Mouse (Mus musculus): ENCODE measurements around the gene Smad1.
"Not testable (repeated sequence)": the region's sequence is repeated elsewhere in the genome, so short reads cannot be mapped to it uniquely, and the experiment has no call there.

Smad1 gene

DNA sequence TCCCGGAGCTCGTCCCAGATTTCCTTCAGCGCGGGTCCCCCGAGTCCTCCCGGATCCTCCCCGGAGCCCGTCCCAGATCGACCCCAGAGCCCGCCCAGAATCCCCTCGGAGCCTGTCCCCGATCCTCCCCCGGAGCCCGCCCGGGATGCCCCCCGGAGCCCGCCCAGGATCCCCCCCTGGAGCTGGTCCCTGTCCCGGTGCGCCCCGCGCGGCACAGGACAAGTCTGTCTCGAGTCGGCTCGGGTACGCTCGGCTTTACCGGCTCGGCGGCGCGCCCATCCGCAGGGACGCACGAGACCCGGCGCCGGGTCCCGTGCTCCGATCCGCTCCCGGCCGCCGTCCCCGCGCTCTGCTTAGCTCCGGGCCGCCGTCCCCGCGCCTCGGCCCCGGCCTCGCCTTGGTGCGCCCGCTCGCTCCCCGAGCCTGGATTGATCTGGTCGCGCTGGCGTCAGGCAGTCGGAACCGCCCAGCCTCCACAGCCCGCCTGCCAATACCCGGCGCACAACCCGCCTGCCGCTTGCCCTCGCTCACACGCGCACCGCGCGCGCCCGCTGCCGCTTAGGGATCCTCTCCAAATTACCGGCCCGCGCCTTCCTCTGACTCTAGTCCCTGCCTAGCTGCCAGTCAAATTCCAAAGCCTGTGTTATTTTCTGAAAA lies at the start of gene Smad1:
Gene Smad1, minus strand, starts transcription at position 525 of the 657 bp plus-strand sequence.
- DNase-seq = peak; percentile 97

DNA sequence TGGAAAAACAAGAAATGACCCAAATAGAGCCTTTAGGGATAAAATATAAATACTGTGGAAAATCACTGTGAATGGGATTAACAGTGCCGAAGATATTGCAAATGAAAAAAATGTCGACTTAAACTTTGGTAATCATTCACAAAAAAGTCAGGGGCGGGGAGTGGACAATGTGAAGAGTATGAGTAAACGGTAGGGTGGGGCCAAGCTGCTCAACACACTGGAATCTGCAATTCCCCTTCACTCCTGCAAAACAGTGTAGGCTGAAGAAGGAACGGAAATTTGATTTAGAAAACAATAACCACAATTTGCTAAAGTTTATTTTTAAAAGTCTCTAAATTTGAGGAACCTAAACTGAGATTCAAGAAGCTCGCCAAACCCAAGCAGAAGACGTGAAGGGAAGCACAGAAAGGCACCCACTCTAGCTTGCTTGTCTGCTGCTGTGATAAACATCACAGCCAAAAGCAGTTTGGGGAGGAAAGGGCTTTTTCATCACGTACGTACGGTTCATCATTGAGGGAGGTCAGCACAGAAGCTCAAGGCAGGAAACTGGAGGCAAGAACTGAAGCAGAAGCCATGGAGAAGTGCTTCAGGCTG lies 48.0 kb upstream of the Smad1 start:
- DNase-seq = no peak

DNA sequence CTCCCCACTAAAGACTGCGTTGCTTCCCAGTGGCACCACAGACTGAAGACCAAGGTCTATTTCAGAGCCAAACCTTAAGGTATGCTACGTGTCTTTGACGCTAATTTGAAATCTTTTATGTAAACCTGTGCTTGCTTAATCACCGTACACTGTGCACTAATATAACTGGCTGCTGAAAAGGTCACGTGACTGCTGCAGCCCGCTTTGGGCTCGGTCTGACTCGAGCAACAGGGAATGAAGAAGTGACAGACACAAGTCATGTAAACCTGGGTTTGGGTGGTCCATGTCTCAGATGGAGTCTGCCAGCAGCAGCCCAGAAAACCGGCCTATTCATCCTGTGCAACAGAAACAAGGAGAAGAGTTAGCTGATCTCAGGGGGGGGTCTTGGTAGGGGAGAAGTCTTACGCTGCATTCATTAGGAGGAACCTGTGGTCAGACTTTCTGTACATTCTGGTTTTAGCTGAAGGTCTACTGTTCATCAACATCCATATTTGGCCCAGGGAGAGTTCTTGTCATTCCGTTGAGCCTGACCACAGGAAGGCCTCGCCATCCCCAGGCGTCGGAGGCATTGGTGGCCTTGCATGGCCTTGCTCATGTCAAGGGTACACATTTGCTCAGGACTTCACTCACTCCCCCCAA lies 44.3 kb upstream of the Smad1 start:
- DNase-seq = no peak

DNA sequence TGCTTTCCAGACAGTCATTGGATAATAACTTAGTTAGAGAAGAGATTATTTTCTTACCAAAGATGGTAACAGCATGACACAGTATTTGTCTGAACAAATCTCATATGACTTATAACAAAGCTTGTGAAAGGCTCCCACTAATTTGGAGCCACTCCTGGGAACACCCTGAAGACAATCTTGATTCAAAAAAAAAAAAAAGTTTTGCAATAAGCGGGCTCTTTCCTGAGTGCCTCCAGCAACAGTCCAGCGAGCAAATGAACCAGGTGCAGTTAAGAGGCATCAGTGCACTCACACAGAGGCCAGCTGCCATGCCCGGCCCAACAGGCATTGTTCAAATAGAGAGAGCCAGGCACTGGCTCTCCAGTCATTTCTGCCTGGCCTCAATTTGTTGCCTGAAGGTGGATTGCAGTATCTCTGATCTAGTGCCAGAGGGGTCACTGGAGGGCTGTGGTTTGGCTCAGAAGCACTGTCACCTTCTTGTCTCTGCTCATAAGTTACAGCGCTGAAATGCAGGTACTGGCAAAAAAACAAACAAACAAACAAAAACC lies 34.7 kb upstream of the Smad1 start:
- DNase-seq = peak; percentile 12

DNA sequence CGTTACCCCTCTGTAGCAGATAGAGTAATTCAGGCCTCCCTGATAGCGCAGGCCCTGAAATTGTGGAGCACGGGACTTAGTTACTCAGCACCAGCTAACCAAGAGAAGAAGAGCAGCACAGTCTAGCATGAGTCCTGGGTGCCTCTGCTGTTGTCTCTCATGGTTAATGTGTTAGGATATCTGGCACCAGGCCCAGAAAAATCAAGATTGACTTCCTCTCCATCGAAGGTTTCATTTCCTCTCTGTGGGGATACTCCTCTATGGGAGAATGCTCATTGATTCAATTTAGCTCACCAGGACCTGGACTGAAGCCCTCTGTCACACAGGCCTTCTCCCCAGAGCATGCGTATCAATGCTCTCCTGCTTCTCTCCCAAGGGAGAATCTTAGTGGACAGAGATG lies 15.6 kb upstream of the Smad1 start:
- DNase-seq = no peak

DNA sequence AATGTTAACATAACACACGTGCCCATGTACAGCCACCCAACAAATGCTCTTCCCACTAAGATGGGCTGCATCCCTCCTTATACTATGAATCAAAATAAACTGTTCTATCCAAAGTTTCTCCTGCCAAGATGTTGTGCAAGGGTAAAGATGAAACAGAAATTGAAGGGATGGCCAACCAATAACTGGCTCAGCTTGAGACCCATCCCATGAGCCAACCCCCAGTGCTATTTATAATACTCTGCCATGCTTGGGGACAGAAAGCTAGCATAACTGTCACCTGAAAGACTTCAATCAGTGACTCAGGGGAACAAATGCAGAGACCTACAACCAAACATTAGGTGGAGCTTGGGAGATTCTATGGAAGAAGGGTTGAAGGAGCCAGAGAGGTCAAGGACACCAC lies 11.2 kb upstream of the Smad1 start:
- DNase-seq = no peak

DNA sequence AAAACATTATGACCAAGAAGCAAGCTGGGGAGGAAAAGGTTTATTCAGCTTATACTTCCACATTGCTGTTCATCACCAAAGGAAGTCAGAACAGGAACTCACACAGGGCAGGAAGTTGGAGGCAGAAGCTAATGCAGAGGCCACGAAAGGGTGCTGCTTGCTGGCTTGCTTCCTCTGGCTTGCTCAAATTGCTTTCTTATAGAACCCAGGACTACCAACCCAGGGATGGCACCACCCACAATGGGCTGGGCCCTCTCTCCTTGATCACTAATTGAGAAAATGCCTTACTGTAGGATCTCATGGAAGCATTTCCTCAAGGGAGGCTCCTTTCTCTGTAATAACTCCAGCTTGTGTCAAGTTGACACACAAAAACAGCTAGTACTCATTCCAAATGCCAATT lies 8.0 kb upstream of the Smad1 start:
- not testable (repeated sequence) for DNase-seq

DNA sequence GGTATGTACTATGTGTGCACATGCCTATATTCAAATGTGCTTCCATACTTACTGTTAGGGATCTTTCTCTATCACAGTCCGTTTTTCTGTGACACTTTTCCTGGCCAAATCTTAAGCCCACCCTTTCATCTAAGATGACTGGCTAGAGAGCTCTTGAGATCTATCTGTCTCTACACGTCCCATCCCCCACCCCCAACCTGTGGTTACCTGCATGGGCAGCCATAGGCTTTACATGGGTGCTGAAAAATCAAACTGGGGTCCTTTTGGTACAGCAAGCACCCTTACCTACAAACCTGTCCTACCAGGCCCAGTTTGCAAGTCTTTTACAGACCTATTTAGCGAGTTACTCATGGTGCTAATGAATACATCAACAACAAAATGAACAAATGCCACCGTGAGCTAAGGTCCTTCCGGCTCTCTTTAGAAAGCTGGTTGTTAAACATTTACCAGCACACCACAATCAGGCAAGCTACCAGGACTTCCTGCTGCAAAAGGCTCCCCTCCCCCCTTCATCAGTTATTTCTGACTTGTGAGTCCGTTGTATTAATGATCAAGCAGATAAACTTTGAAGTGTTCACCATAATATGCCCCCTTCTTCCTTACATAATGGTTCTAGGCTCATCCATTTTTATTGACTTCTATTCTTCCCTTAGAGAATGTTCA lies 5.7 kb upstream of the Smad1 start:
- no peak for DNase-seq

DNA sequence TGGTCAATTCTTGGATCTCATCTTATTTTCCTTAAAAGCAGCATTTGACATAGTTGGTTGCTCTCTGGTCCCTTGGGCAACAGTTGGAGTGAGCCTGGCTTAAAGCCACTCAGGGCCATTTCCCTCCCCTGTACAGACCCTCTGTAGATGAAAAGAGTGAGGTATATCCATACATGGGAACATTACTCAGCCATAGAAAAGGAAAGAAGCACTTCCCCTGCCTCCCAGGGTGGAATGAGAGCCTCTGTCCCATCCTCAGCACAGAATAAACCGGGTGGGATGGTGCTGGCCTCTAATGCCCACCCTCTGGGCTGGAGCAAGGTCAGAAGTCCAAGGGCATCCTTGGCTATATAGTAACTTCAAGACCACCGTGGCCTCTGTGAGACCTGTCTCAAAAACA lies 1.4 kb upstream of the Smad1 start:
- no peak for DNase-seq

DNA sequence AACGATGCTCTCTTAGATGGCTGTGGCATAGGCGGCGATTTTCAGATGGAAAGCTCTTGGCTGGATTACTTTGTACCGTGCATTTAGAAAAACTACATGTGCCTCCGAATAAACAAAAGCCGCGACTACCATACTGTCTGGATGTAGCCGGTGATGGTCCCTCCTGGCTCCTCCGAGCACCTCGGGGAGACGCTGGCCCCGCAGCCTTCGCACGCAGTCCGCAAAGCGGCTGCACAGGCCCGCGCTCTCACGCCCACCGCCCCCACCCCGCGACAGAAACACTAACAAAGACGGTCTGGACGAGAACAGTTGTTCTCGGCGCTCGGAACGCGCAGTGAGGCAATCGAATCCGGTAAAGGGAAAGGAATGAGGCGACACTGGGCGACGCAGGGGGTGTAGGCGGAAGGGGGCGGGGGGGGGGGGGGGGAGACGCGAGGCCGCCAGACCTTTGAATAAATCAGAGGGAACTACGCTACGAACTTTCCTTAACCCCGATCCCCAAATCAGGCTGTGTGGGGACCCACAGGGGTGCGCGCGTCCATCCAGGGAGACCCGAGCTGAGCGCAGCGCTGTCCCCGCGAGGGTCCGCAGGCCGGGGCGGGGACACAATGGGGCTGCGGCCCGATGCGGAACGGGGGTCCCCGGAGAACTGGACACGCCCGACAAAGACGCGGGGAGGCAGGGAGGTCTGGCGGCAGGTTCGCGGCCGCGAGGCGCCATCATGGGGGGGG lies 902 bp downstream of the Smad1 start:
- peak; percentile 73 for DNase-seq

DNA sequence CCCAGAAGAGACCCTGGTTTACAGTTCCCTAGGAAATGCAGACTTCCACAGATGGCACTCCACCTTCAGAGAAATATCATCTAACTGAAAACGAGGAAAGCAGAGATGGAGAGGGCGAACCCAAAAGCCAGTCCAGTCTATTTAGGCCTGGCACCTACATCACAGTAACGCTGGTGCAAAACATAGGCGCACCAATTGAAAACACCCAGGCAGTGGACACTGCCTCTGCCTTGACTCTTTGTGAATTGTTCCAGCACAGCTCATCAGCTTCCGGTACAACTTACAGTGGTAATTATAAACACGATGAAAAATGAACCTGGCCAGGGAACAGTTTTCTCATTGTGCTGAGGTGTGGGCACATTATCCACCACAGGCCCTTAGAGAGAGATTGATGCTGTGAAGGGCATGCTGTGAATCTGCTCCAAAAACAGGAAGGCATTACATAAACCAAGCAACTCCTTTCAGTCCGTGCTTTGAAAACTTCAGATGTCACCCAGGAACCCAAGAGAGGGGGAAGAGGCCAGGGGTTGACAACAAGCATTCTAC lies 1.5 kb downstream of the Smad1 start:
- DNase-seq = peak; percentile 37

DNA sequence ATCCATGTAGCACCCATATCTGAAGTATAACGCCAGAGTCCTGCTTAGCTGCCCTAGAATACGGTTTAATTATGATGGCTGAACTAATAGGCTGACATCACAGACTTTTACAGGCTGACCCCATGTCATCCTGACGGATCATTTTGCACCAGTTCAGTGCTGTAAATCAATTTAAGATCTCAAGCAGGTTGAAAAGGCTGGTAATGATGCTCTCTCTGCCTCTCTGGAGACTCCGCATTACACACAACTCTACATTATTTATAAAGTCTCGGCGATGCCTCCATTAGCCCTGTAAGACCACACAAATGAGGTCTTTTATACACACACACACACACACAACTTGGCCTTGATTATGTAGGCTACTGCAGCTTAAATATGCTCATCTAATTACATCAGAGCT lies 2.4 kb downstream of the Smad1 start:
- peak; percentile 25 for DNase-seq

DNA sequence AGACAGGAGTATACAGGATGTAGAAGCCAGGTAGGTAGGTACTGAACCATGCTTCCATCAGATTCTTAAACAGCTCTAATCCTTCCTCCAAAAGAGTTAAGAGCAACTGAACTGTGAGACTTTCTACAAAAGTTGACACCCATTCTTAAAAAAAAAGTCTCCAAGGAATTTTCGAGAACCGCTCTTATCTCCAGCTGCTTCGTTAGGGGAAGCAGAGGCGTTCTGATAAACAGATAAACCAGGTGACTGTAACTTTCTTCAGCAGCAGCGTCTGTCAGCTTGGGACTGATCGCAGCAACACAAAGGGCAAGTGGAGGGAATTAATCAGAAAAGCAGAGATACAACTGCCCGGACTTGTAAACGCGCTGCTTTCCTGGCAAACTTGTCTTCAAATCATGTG lies 5.3 kb downstream of the Smad1 start:
- no peak for DNase-seq

DNA sequence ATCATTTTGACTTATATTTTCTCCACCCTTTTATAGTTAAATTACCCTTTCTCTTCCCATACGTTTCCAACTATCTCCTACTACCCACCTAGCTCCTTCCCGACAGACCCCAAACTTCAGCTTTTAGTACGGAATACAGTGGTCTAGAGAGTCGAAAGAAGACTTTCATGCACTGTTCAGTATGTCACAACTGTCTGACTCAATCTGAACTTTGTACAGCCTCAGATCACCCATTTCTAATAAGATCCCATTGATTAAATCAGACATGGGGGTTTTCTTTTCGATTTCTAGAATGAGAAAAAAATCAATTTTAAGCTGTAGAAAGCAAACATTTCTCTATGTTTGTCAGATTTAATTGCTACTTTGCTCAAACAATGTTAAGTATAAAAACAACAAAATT lies 6.1 kb downstream of the Smad1 start:
- DNase-seq = no peak

DNA sequence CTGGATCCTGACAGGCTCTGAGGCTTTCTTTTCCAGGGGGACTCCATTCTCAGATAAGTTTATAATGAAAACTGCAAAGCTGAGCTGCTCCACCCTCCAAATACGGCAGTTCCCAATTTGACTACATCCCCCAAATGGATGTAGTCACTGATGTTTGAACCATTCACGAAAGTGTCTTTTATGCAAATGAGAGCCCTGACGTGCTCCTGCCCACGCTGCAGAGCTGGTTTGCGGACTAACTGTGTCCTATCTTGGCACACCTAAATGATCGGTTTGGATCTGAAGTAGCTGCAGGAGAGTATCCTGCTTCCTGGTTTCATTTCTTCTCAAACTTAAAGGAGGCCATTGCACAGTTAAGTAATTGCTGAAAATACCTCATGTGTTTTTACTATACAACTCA lies 6.7 kb downstream of the Smad1 start:
- DNase-seq = no peak

DNA sequence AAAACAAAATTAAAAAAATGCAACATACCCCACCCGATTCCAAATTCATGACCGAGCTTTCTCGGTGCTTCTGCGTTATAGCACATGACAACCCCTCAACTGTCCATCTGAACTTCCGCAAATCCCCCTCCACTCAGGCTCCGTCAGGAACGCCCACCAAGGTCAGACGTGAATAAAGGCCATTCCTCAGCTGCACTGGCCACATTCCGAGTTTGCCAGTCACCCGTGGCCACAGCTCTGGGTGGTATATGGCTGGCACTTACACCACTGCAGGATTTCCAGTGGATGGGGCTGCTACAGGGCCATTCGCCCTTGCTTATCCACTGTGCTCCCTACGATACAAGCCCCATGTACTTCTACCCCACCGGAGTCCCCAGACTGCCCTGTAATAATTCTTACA lies 7.9 kb downstream of the Smad1 start:
- DNase-seq = no peak

DNA sequence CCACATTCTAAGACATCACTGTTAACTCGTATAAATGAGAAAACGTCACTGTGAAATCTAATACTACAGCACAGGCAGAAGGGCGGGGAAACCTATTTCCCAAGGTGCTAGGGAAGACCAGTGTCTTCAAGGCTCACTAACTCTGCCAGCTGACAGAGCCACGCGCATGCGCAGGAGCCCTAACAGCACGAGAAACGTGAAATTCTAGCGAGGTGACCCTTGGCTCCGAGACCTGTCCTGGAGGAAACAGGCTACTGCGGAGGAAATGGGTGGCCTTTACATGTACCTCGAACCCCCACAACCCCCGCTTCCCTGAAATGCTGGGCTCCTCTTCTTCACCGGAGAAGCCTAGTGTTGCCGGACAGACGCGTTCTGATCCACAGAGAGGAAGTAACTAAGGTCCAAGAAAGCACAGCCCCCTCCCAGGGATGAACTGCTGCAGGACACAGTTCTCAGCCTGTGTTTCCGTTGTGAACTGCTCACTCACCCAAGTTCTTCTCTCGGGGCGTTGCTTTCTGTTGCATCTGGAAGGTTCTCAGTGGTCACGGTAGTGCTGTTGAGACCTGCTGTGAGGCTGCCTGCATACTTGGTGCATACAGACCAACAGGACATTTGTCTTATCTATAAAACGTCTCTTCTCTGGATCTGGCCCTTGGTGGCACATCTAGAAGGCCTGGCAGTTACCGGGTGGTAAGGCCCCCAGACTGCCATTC lies 10.1 kb downstream of the Smad1 start:
- peak; percentile 18 for DNase-seq

DNA sequence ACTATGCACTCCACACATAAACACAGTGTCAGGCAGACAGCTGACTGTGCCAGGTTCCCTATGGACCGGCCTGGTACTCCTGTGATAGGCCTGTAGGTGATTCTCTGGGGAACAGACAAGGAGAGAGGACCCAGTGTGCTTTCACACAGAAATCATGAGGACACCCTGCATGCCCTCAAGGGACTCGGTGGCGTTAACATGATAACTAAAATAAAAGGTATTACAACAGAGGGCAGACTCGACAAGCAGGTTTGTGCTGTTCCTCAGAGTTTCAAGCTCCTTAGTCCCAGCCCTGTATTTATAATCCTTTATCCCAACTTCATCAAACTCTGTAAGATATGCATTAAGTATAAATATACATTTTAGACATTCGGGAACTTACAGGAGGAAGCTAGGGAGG lies 12.5 kb downstream of the Smad1 start:
- DNase-seq = no peak

DNA sequence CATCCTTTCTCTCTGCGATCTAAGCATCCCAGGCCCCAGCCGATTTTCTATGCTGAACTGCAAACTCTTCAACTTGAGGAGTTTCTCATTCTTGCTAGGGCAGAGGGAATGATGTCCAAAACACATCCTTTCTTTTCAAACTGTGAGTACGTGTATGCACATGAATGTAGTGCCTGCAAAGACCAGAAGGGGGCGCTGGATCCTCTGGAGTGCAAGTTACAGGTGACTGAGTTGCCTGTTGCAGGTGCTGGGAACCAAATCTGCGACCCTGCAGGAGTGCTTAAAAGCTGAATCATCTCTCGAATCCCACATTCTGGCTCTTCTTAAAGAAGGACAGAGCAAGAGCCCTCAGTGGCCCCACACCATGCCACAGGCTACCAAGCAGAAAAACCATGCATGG lies 13.0 kb downstream of the Smad1 start:
- no peak for DNase-seq

DNA sequence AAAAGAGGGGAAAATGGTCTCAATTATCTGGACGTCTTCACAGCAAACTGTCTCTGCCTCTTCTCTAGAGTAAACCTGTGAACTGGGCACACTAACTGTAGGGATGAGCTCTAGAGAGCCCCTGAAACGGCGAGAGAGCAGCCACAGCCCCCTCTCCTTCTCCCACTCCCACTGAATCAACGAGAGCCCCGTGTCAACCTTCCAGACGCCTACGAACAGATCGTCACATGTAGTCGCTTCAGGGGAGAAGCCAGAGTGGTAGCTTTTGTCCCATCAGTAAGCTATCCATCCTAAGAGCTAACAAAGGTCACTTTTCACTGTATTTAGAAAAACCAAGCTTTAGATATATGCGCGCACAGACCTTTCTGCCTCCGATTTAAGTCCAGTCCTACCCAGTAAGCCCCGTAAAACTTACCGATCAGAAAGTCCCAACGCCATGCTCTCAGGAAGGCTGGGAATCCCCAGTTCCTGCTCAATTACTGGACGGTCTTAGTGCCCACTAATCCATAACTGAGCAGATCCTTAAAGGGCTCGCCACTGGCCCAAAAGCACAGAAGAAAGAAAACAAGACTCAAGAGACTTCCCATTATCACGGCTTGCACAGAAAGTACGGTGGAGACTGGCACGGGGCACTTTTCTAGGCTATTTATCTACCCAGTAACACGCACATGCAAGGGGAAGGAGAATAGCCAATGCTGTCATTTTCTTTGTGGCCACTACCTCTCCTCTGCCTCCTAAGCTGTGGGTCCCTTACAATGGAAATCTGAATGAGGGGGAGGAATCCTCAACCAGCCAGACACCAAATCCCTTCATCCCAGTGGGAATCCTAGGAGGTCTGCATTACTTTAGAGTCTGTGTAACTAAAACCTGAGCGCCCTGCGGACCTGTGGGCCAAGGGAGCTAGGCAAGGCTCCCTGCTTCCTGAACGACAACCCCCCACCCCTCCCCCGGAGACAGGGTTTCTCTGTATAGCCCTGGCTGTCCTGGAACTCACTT lies 14.7 kb downstream of the Smad1 start:
- peak; percentile 30 for DNase-seq

DNA sequence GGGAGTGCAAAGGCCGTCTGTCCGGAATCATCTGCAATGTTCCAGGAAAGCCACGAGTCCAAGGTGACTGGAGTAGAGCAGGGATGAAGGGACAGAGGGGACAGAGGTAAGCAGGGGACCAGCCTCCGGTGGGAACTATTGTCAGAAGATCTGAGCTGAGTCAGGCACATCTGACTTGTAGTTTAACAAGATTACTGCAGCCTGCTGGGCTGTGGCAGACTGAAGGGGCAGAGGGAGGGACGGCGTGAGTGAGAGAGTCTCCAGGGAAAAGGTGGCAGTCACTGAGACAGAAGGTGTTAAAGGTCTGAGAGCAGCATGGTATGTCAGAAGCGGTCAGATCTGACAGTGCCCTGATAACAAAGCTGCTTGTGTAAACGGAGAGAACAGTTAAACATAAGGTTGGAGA lies 16.5 kb downstream of the Smad1 start:
- DNase-seq = peak; percentile 26
